Mouse (Mus musculus): ENCODE measurements around the gene Slc10a2.
"Not testable (repeated sequence)": the region's sequence is repeated elsewhere in the genome, so short reads cannot be mapped to it uniquely, and the experiment has no call there.

Gene Slc10a2

GRCm38 (mm10) chr8:5105186-5105585 lies at the start of gene Slc10a2:
Slc10a2 (minus strand) TSS chr8:5105351.
- in situ Hi-C loops (cut with MboI, MseI), result loop anchor here in 1 of 2 experiments (10.0 kb wide), 1 partner anchor 370 kb away; no protein-coding TSS in a partner anchor

- in situ Hi-C loops (cut with MboI, MseI), result no loop called here
Measured at GRCm38 (mm10) chr8:5129322-5129829, 24.2 kb upstream of the Slc10a2 start.

GRCm38 (mm10) chr8:5106855-5107254 lies 1.7 kb upstream of the Slc10a2 start:
- in situ Hi-C loops (cut with MboI, MseI), result loop anchor here in 1 of 2 experiments (10.0 kb wide), 1 partner anchor 372 kb away; no protein-coding TSS in a partner anchor

GRCm38 (mm10) chr8:5095392-5095791 lies 9.8 kb downstream of the Slc10a2 start:
- in situ Hi-C loops (cut with MboI, MseI), result no loop called here

GRCm38 (mm10) chr8:5093991-5094390 lies 11.2 kb downstream of the Slc10a2 start:
- in situ Hi-C loops (cut with MboI, MseI), result not testable (repeated sequence)

GRCm38 (mm10) chr8:5073654-5074293 lies 31.4 kb downstream of the Slc10a2 start:
- in situ Hi-C loops (cut with MboI, MseI), result no loop called here

- in situ Hi-C loops (cut with MboI, MseI), result no loop called here
Measured at GRCm38 (mm10) chr8:5058888-5059287, 46.3 kb downstream of the Slc10a2 start.

- in situ Hi-C loops (cut with MboI, MseI), result not testable (repeated sequence)
Measured at GRCm38 (mm10) chr8:5044361-5044900, 60.7 kb downstream of the Slc10a2 start.

- in situ Hi-C loops (cut with MboI, MseI), result no loop called here
Measured at GRCm38 (mm10) chr8:5038811-5039561, 66.2 kb downstream of the Slc10a2 start.

All from T-helper 17 cell (primary cell).